Mouse (Mus musculus) kidney, embryonic 15.5 days (tissue): ENCODE measurements around the gene Dscam. TPM values are rescaled to one million over a fixed set of nuclear protein-coding genes. Genes with fewer than 3 reads are reported as not detected.

Experiments used
- ATAC-seq: fragments of 200-750 bp; cut with Nextera tagmentation; replicated peaks from 2 replicates; pipeline ENCODE4 v1.8.0; 2017; ENCODE audit warnings: moderate TSS enrichment; ENCODE audit not compliant: low FRiP score
- H3K27ac ChIP-seq: fragments of 300-500 bp; sonication (generic); 2 replicates; pipeline ENCODE4 v1.5.1; 2015; ENCODE audit warnings: mild to moderate bottlenecking, inconsistent platforms
- H3K27me3 ChIP-seq: fragments of 300-500 bp; sonication (generic); 2 replicates; pipeline ENCODE4 v1.6.1; 2015; ENCODE audit warnings: inconsistent platforms
- H3K36me3 ChIP-seq: fragments of 300-500 bp; sonication (generic); 2 replicates; pipeline ENCODE4 v1.6.1; 2015; ENCODE audit warnings: inconsistent platforms
- H3K4me1 ChIP-seq: fragments of 300-500 bp; sonication (generic); 2 replicates; pipeline ENCODE4 v1.6.1; 2015; ENCODE audit warnings: inconsistent platforms
- H3K4me2 ChIP-seq: fragments of 300-500 bp; sonication (generic); 2 replicates; pipeline ENCODE4 v1.6.1; 2015; ENCODE audit warnings: moderate library complexity, mild to moderate bottlenecking, inconsistent platforms
- H3K4me3 ChIP-seq: fragments of 300-500 bp; sonication (generic); replicated peaks from 2 replicates; pipeline ENCODE4 v1.5.1; 2015; ENCODE audit warnings: mild to moderate bottlenecking, inconsistent platforms
- H3K9ac ChIP-seq: fragments of 300-500 bp; sonication (generic); 2 replicates; pipeline ENCODE4 v1.6.1; 2015; ENCODE audit warnings: mild to moderate bottlenecking, inconsistent platforms
- H3K9me3 ChIP-seq: fragments of 300-500 bp; sonication (generic); replicated peaks from 2 replicates; pipeline ENCODE4 v1.6.1; 2016; ENCODE audit warnings: inconsistent platforms
- WGBS: fragments of 180-500 bp; shearing (Covaris S2); methylation state at CpG from one replicate; pipeline ENCODE4 v1.1.7; 2015; ENCODE audit warnings: mixed read lengths; 5-methylcytosine and 5-hydroxymethylcytosine counted together
- polyA plus RNA-seq: library from polyadenylated mRNA; unstranded; fragments of >200 nt; fragmentation: Nextera tagmentation; extraction: Ambion mirVana; gene quantifications from 2 replicates; pipeline ENCODE4 v1.2.1, GENCODE M21; 2015

Gene Dscam
- polyA plus RNA-seq, 1 experiment from 2014 or later: 0.06 TPM

DNA sequence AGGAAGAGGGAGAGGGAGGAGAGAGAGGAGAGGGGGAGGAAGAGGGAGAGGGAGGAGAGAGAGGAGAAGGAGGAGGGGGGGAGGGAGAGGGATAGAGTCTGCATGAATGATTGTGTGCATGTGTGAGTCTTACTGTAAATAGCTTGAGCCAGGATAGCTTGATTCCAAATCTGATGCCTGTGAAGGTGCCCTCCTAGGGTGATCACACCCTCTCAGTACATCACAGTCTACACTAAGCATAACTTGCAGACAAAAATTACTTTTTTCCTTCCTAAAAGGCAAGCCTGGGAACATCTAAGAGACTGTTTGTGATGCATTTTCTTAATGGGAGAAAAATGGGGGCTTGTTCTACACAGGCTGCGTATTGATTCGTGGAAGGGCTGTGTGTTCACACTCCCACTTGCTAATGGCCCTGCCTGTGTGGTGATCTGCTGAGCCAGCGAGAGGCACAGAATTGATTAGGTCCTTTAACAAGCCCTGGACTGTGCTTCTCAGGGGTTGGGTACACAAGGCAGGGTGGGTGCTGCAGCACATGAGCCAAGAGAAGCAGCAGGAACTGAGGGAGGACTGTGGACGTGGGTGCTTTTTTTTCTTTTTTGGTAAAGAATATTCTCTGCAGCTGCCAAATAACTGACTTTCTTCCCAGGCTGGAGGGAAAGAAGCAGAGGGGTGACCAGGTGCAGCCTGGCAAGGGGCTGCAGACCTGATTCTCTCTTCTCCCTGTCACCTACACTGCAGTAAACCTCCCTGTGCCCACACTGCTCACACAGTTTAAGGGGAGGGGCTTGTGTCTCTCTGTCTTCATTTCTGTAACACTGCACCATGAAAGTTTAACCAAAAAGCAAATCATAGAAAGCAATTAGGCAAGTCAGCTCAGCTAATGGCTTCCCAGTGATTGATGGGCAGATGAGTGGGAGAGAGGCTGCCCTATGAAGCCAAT lies 161.2 kb downstream of the Dscam start:
- Histone ChIP-seq H3K4me1 (no peaks in the 10 kb centered on the region), H3K4me3 (no peak overlapping the region), H3K27me3 (no peaks in the 10 kb centered on the region), H3K27ac (no peak overlapping the region), H3K4me2 (no peak overlapping the region), H3K9me3 (no peaks in the 10 kb centered on the region), H3K36me3 (no peaks in the 10 kb centered on the region), H3K9ac (no peak overlapping the region)
- no peak for ATAC-seq
- WGBS: 59% methylated on average over 4 of the region's 4 CpGs

DNA sequence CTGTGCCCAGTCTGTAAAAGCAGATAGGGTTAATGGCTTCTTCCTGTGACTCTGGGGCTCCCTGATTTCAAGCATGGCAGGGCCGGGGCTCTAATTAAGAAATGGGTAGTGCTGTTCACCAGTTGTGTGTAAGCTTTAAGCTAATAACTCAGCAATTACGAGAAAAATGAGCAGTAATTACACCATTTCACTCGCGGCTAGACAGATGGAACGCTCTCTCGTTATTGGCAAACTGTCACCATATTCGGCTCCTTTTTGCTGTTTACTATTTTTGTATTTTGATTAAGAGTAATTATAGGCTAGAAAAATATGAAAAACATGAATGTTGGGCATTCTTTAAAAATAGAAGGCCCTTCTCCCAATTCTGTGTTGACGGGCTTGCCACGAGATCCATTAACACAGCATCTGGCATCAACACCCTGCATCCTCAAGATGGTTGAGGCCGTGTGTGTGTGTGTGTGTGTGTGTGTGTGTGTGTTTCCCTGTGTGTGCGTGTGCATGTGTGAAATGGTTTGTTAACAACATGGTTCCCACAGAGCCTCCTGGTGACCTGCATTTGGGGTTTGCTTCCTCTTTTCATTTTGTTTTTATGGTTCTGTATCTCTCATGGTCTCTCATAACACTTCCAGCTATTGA lies 162.5 kb downstream of the Dscam start:
- Histone ChIP-seq H3K4me1 (no peaks in the 10 kb centered on the region), H3K27ac (no peak overlapping the region), H3K9ac (no peak overlapping the region), H3K36me3 (no peaks in the 10 kb centered on the region), H3K4me2 (no peak overlapping the region), H3K27me3 (no peaks in the 10 kb centered on the region), H3K9me3 (no peaks in the 10 kb centered on the region), H3K4me3 (no peak overlapping the region)
- no peak for ATAC-seq
- 82% methylated on average over 11 of the region's 11 CpGs for WGBS

DNA sequence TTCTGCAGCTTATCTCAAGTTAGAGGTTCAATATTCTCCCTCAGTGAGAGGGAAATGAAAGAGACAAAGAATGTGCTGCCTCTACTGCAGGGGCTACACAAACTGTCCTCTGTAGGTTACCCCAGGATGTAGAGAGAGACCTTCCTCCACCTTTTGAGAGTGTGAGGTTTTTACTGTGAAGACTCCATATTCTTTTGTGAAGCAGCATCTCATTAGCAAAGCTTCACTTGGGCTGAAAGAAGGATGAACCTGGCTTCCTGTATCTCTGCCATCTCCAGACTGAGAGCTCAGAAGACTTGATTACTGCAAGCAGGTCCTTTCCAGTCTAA lies 163.7 kb downstream of the Dscam start:
- Histone ChIP-seq H3K4me1 (no peaks in the 10 kb centered on the region), H3K9ac (no peak overlapping the region), H3K9me3 (no peaks in the 10 kb centered on the region), H3K4me2 (no peak overlapping the region), H3K27ac (no peak overlapping the region), H3K36me3 (no peaks in the 10 kb centered on the region), H3K4me3 (no peak overlapping the region), H3K27me3 (no peaks in the 10 kb centered on the region)
- no peak for ATAC-seq

DNA sequence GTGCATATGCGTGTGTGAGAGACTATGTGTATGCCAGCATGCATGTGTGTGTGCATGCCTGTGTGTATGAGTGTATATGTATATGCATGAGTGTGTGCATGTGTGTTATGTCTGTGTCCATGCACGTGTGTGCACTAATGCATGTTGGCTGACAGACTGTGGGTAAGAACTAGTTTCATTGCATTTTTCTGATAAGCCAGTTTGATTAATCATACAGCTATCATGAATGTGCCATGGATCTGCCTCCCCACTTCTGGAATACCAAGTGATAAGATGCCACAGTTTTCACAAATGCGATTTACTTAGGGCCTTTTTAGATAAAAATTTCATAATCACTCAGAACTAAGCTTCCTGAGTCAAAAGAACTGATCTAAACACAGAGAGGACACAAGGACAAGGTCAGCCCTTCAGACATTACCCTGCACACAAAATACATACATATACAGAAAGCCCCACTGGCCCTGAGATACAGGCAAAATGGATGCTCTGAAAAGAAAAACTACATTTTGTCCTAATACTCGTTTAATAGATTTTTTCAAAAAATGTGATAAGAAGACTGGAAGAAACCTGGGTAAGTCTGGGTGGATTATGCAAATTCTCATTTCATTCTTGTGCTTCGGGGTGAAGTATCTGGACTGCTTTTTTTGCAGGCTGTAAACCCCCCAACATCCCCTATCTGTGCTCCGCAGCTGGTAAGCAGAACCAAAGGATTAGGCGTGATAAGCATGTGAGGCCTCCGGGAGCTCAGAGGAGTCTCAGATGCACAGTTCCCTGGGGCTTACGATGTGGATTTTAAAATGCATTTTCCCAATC lies 164.3 kb downstream of the Dscam start:
- Histone ChIP-seq H3K4me3 (no peak overlapping the region), H3K9ac (no peak overlapping the region), H3K9me3 (no peaks in the 10 kb centered on the region), H3K36me3 (no peaks in the 10 kb centered on the region), H3K4me2 (no peak overlapping the region), H3K27ac (no peak overlapping the region), H3K27me3 (no peaks in the 10 kb centered on the region), H3K4me1 (no peaks in the 10 kb centered on the region)
- 76% methylated on average over 9 of the region's 9 CpGs for whole genome bisulfite sequencing
- peak; percentile 69; the same call in 1 of the 2 replicates for ATAC-seq

DNA sequence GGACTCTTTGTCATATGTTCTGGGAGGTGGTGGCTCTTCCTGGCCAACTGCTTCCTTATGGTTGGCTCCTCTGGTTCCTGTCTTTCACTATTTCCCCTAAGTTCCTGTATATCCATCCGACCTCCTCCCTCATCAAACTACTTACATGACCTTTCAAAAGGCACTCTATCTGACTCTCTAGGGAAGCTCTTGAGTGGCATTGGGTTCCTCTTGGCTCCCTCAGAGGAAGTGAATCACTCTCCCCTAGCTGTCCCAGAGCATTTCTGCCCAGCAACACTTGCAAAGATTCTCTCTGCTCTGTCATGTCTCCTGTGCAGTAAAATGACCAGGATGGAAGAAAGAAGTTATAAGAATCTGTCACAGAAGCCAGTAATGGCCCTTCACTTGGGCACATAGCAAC lies 166.6 kb downstream of the Dscam start:
- WGBS: 56% methylated on average over 1 of the region's 1 CpGs
- Histone ChIP-seq H3K27me3 (no peaks in the 10 kb centered on the region), H3K27ac (no peak overlapping the region), H3K9me3 (no peaks in the 10 kb centered on the region), H3K4me1 (no peaks in the 10 kb centered on the region), H3K4me2 (no peak overlapping the region), H3K9ac (no peak overlapping the region), H3K4me3 (no peak overlapping the region), H3K36me3 (no peaks in the 10 kb centered on the region)
- ATAC-seq: no peak

DNA sequence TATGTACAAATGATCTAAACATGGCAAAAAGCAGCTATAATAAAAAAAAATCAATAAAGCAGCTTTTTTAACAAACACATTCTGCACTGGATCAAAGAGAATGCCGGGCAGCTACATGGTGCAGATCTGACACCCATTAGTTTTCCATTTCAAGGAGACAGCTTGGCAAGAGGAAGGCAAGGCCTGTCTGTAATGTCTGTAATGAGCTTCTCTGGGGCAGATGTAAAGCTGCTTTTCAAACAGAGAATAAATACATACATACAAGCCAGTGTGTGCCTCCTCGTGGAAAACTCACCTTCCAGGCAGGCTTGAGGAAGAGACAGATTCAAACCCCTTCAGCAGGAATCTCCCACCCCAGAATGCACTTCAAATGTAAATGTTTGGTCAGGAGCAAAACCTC lies 167.7 kb downstream of the Dscam start:
- Histone ChIP-seq H3K27ac (no peak overlapping the region), H3K9me3 (no peaks in the 10 kb centered on the region), H3K9ac (no peak overlapping the region), H3K36me3 (no peaks in the 10 kb centered on the region), H3K4me1 (no peaks in the 10 kb centered on the region), H3K27me3 (no peaks in the 10 kb centered on the region), H3K4me2 (no peak overlapping the region), H3K4me3 (no peak overlapping the region)
- whole genome bisulfite sequencing: 62% methylated on average over 2 of the region's 2 CpGs
- ATAC-seq: no peak

DNA sequence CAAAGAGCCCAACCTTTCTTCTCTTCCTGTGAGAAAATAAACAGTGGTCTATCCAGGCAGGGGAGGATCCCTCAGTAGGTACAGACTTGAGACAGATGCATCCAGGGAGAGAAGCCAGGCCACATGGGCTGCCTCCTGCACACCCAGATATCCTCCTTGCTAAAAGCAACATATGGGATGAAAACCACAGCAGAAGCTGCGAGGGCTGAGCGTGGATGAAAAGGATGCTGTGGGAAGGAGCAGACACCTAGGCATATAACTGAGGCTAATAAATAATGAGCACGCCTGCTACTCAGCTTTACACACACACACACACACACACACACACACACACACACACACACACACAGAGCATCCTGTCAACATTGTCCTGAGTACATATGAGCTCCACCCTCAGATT lies 168.4 kb downstream of the Dscam start:
- no peak overlapping the region for H3K27ac ChIP-seq
- no peak overlapping the region for H3K4me3 ChIP-seq
- no peaks in the 10 kb centered on the region for H3K9me3 ChIP-seq
- H3K4me1 ChIP-seq: no peaks in the 10 kb centered on the region
- no peaks in the 10 kb centered on the region for H3K27me3 ChIP-seq
- no peak overlapping the region for H3K9ac ChIP-seq
- WGBS: 48% methylated on average over 3 of the region's 3 CpGs
- no peak for ATAC-seq
- no peaks in the 10 kb centered on the region for H3K36me3 ChIP-seq
- no peak overlapping the region for H3K4me2 ChIP-seq

DNA sequence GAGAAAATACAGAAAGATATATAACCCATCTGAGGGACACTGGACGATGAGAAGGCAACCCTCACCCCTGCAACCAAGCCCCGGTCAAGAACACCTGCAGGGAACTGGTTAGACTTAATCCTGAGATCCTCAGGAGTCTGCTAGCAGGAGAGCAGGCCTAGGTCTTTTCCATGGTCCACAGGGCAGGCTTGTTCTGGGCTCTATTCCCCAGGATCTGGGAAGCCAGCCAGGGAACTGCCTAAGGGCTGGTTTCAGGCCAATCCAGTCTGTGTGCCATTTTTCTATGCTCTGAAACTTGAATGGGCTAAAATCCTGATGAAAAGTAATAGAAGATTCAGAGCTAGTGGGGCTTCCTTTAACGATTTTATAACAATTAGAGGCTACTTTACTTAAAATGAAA lies 173.7 kb downstream of the Dscam start:
- no peaks in the 10 kb centered on the region for H3K9me3 ChIP-seq
- H3K27me3 ChIP-seq: no peaks in the 10 kb centered on the region
- 75% methylated on average over 3 of the region's 3 CpGs for WGBS
- H3K36me3 ChIP-seq: no peaks in the 10 kb centered on the region
- no peak overlapping the region for H3K9ac ChIP-seq
- H3K4me2 ChIP-seq: no peak overlapping the region
- H3K27ac ChIP-seq: no peak overlapping the region
- no peaks in the 10 kb centered on the region for H3K4me1 ChIP-seq
- no peak for ATAC-seq
- no peak overlapping the region for H3K4me3 ChIP-seq

DNA sequence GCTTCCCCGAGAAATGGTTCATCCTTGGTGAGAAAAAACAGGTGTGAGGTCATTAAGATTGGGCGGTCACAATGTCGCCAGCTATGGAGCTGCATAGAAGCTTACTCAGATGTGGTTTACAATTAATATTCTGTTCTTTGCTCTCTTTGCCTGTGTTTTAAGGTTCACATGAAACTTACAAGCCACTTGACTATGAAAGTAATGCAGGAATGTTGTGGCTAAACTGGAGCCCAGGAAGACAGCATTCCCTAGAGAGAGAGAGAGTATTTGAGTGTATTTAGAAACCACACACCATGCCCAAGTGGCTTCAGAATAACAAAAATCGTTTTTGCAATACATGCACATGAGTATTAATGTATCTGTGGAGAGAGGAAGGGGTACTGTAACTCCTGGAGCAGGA lies 174.7 kb downstream of the Dscam start:
- Histone ChIP-seq H3K9me3 (no peaks in the 10 kb centered on the region), H3K4me3 (no peak overlapping the region), H3K36me3 (no peaks in the 10 kb centered on the region), H3K9ac (no peak overlapping the region), H3K27ac (no peak overlapping the region), H3K27me3 (no peaks in the 10 kb centered on the region), H3K4me2 (no peak overlapping the region), H3K4me1 (no peaks in the 10 kb centered on the region)
- 72% methylated on average over 4 of the region's 4 CpGs for WGBS
- no peak for ATAC-seq

DNA sequence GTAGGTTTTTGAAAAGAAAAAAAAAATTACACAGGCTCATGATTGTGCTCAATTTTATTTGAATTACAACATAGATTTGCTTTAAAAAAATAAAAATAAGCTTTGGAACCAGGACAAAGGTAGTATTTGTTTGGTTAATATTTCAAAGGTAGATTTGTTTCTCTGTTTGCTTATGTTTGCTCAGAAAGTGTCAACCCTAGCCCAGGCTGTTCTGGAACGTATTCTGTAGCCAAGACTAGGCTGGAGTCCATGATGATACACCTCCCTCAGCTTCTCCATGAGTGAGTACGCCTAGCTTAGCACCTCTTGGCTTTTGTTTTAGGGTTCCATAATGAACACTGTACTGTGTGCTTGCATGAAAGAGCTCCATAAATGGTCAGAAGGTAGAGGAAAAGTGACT lies 183.2 kb downstream of the Dscam start:
- ATAC-seq: no peak
- WGBS: 91% methylated on average over 2 of the region's 2 CpGs

DNA sequence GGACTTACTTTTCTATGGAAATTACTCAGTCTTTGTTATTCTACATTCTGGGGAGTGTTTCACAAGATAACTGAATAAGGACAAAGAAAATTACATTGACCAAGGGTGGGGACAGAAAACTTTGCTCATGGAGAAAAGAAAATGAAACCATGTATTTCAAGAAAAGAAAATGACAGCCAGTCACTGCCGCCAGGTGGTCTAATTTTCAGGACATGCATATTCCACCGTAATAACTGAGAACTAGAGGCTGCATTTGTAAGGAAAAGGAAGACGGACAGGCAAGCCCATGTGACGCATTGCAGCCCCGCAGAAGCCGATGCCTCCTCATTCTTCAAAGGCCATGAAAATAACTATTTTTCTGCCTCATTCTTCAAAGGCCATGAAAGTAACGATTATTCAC lies 197.3 kb downstream of the Dscam start:
- no peak for ATAC-seq
- WGBS: 75% methylated on average over 7 of the region's 7 CpGs
- H3K36me3 ChIP-seq: no peaks in the 10 kb centered on the region
- H3K27me3 ChIP-seq: no peaks in the 10 kb centered on the region
- no peak overlapping the region for H3K4me3 ChIP-seq
- H3K4me2 ChIP-seq: no peak overlapping the region
- no peak overlapping the region for H3K27ac ChIP-seq
- no peaks in the 10 kb centered on the region for H3K4me1 ChIP-seq
- no peak overlapping the region for H3K9ac ChIP-seq
- H3K9me3 ChIP-seq: no peaks in the 10 kb centered on the region

More for the DNA sequence above, 183.2 kb downstream of the Dscam start:
- H3K9ac ChIP-seq: no peak overlapping the region
- no peak overlapping the region for H3K4me2 ChIP-seq
- H3K9me3 ChIP-seq: no peaks in the 10 kb centered on the region
- H3K36me3 ChIP-seq: no peaks in the 10 kb centered on the region
- no peaks in the 10 kb centered on the region for H3K4me1 ChIP-seq
- H3K27me3 ChIP-seq: no peaks in the 10 kb centered on the region
- H3K27ac ChIP-seq: no peak overlapping the region
- H3K4me3 ChIP-seq: no peak overlapping the region

DNA sequence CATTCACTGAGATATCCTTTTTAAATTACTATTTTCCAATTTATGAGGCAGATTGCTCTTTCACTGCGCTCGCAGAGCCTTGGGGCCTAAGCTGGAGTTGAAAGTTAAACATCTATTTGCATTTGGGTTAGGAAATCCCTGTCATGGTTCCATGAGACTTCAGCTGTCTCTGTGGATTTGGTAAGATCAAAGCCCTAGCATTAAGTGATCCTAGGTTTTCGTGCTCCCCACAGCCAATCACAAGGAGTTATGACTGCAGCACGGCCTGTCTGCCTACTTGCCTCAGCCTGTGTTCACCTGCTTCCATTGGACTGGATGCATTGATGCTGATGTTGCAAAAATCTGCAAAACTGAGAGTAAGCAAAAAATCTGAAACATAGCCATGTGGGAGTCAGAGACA lies 198.8 kb downstream of the Dscam start:
- H3K4me2 ChIP-seq: no peak overlapping the region
- H3K27ac ChIP-seq: no peak overlapping the region
- H3K36me3 ChIP-seq: no peaks in the 10 kb centered on the region
- no peak overlapping the region for H3K4me3 ChIP-seq
- ATAC-seq: no peak
- no peaks in the 10 kb centered on the region for H3K9me3 ChIP-seq
- H3K9ac ChIP-seq: no peak overlapping the region
- H3K4me1 ChIP-seq: no peaks in the 10 kb centered on the region
- 79% methylated on average over 4 of the region's 4 CpGs for WGBS
- no peaks in the 10 kb centered on the region for H3K27me3 ChIP-seq
